Mouse (Mus musculus): ENCODE results near the gene Tex2. TPM values are rescaled to one million over a fixed set of nuclear protein-coding genes. Genes with fewer than 3 reads are reported as not detected.

Tex2 gene
- polyA plus RNA-seq, 1 experiment from 2014 or later, result 11.9 TPM

DNA sequence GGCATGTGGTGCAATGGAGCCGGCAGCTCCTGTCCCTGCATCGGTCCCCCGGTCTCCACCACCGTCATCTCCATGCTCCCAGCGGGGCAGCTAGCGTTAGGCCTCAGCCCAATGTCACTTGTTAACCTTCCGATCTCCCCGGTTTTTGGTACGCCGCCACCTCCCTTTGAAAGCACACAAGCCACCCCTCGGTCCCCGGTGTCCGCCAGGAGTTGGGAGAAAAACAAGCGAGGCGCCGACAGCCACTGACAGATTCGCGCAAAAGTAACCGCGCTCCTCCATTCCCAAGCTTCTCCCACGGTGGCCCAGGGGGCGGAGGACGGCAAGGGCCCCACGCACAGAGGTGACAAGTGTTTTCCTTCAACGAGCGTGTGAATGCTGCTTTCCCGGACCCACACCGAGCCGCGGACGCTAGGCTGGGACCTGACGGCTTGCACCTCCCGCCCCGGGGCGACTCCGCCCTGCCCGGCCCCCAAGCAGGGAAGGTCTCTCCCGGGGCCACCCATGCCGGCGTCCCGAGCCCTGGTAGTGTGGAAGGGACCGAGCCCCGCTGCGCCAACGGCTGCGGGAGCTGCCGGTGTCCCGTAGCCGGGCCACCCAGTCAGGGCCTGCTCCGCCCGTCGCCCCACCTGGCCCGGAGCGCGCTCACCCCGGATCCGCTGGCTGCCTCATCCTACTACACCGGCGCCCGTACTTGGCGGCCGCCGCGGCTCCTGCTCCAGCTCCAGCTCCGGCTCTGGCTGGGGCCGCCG is 838 bp downstream of the Tex2 start:
- Histone ChIP-seq H3K27ac (ENCODE audit: low read depth, low read length) (peak overlapping the region; percentile 58; the same call in 1 of the 2 replicates), H3K4me2 (ENCODE audit: low read length) (peak overlapping the region; percentile 86), H3K4me3 (ENCODE audit: low read depth, low read length) (peak overlapping the region; percentile 95), H3K36me3 (ENCODE audit: control insufficient read depth, insufficient read depth, low read length) (no peaks in the 10 kb centered on the region), H3K9me3 (replicated peaks; ENCODE audit: control insufficient read depth, low read length) (no peaks in the 10 kb centered on the region), H3K4me1 (ENCODE audit: control insufficient read depth, insufficient read depth, low read length) (peaks cover 11% of the 10 kb centered on the region), H3K27me3 (replicated peaks; ENCODE audit: control insufficient read depth, insufficient read depth, low read length) (no peaks in the 10 kb centered on the region), H3K9ac (ENCODE audit: low read length) (peak overlapping the region; percentile 82)
- DNase-seq (ENCODE audit: low spot score), result peak; percentile 42
- ATAC-seq, result no peak
- WGBS, result under 1% methylated on average over 64 of the region's 67 CpGs

DNA sequence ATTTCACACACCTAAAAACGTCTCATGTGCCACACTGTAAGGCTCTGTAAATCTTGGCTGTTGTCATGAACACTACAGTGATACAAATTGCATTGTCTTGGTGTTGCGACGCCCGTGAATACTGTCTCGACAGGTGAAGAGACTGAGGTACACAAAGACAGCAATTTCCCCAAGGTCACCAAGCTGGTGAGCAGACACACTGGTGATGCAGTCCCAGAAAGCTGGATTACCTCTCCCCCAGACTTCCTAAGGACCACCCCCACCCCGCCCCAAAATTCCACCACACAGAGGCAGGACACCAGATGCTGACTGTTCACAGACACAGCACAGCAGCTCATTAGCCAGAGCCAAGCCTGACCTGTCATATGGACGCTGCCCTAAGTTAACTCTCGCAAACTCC is 3.5 kb downstream of the Tex2 start:
- peaks cover 16% of the 10 kb centered on the region for H3K4me1 ChIP-seq (ENCODE audit: control insufficient read depth, insufficient read depth, low read length)
- H3K4me3 ChIP-seq (ENCODE audit: low read depth, low read length), result no peak overlapping the region
- no peaks in the 10 kb centered on the region for H3K9me3 ChIP-seq (replicated peaks; ENCODE audit: control insufficient read depth, low read length)
- no peak overlapping the region for H3K9ac ChIP-seq (ENCODE audit: low read length)
- no peaks in the 10 kb centered on the region for H3K27me3 ChIP-seq (replicated peaks; ENCODE audit: control insufficient read depth, insufficient read depth, low read length)
- no peak overlapping the region for H3K27ac ChIP-seq (ENCODE audit: low read depth, low read length)
- ATAC-seq (no peak), DNase-seq (ENCODE audit: low spot score) (no peak)
- no peak overlapping the region for H3K4me2 ChIP-seq (ENCODE audit: low read length)
- 80% methylated on average over 8 of the region's 8 CpGs for WGBS
- H3K36me3 ChIP-seq (ENCODE audit: control insufficient read depth, insufficient read depth, low read length), result no peaks in the 10 kb centered on the region

DNA sequence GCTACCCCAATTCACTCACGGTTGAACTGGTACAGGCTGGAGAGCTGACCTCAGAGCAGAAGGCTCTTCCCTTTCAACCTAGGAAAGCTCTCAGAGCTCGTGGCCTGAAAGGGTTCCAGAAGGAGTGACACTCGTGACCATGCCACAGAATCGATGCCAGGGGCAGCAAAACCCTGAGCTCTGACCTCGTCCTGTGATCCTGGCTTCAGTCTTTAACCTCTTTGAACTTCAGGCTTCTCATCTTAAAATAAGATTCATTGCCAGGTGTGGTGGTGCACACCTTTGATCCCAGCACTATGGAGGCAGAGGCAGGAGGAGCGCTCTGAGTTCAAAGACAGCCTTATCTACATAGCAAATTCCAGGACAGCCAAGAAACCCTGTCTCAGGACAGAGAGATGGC is 5.9 kb downstream of the Tex2 start:
- Histone ChIP-seq H3K36me3 (ENCODE audit: control insufficient read depth, insufficient read depth, low read length) (no peaks in the 10 kb centered on the region), H3K4me1 (ENCODE audit: control insufficient read depth, insufficient read depth, low read length) (peaks cover 11% of the 10 kb centered on the region), H3K27ac (ENCODE audit: low read depth, low read length) (no peak overlapping the region), H3K9me3 (replicated peaks; ENCODE audit: control insufficient read depth, low read length) (no peaks in the 10 kb centered on the region), H3K4me2 (ENCODE audit: low read length) (no peak overlapping the region), H3K27me3 (replicated peaks; ENCODE audit: control insufficient read depth, insufficient read depth, low read length) (no peaks in the 10 kb centered on the region), H3K4me3 (ENCODE audit: low read depth, low read length) (no peak overlapping the region), H3K9ac (ENCODE audit: low read length) (no peak overlapping the region)
- DNase-seq (ENCODE audit: low spot score) (no peak), ATAC-seq (no peak)
- 58% methylated on average over 6 of the region's 6 CpGs for WGBS

DNA sequence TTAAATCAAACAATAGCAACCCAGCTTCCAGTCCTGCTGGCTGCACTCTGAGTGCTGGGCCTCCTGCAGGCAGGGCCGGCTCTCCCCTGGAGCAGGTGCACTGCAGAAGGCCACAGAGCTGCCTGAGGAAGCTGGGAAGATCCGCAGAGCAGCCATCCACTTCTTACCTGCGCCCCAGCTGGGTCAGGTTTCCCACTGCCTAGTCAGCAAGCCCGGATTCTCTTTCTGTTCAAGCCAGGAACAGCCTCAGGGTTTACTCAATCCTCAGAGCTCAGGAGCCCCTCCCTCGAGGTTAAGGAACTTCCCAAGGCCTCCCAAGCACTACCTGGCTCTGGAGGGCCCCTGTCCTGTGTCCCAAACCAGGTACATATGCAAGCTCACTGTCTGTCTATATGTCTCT is 7.2 kb downstream of the Tex2 start:
- H3K4me1 ChIP-seq (ENCODE audit: control insufficient read depth, insufficient read depth, low read length), result peaks cover 5% of the 10 kb centered on the region; the same call in 1 of the 2 replicates
- no peak for ATAC-seq
- no peak overlapping the region for H3K9ac ChIP-seq (ENCODE audit: low read length)
- no peaks in the 10 kb centered on the region for H3K36me3 ChIP-seq (ENCODE audit: control insufficient read depth, insufficient read depth, low read length)
- no peak overlapping the region for H3K4me3 ChIP-seq (ENCODE audit: low read depth, low read length)
- no peaks in the 10 kb centered on the region for H3K9me3 ChIP-seq (replicated peaks; ENCODE audit: control insufficient read depth, low read length)
- no peak overlapping the region for H3K4me2 ChIP-seq (ENCODE audit: low read length)
- 45% methylated on average over 5 of the region's 5 CpGs for WGBS
- no peaks in the 10 kb centered on the region for H3K27me3 ChIP-seq (replicated peaks; ENCODE audit: control insufficient read depth, insufficient read depth, low read length)
- DNase-seq (ENCODE audit: low spot score), result no peak
- H3K27ac ChIP-seq (ENCODE audit: low read depth, low read length), result no peak overlapping the region

DNA sequence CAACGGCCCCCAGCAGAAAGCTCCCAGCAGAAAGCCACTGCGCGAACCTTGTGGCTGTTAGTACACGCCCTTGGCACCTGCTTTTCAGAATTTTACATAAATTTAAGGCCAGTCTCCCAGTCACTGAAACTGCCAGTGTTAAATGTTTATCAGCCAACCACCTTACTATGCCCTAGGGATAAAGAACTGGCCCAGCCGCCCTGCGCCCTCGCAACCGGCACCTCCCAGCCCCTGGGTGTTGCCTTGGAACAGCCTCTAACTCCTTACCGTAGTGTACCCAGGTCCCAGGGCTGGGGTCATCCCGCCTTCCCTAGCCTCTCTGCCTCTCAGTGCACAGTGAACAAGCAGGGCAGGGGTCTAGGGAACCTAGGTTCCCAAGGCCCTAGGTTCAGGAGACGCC is 10.0 kb downstream of the Tex2 start:
- no peaks in the 10 kb centered on the region for H3K9me3 ChIP-seq (replicated peaks; ENCODE audit: control insufficient read depth, low read length)
- no peaks in the 10 kb centered on the region for H3K36me3 ChIP-seq (ENCODE audit: control insufficient read depth, insufficient read depth, low read length)
- no peak for DNase-seq (ENCODE audit: low spot score)
- 93% methylated on average over 11 of the region's 11 CpGs for WGBS
- H3K4me3 ChIP-seq (ENCODE audit: low read depth, low read length), result no peak overlapping the region
- H3K27me3 ChIP-seq (replicated peaks; ENCODE audit: control insufficient read depth, insufficient read depth, low read length), result no peaks in the 10 kb centered on the region
- H3K9ac ChIP-seq (ENCODE audit: low read length), result no peak overlapping the region
- no peak overlapping the region for H3K27ac ChIP-seq (ENCODE audit: low read depth, low read length)
- H3K4me1 ChIP-seq (ENCODE audit: control insufficient read depth, insufficient read depth, low read length), result peaks cover 5% of the 10 kb centered on the region; the same call in 1 of the 2 replicates
- no peak overlapping the region for H3K4me2 ChIP-seq (ENCODE audit: low read length)
- ATAC-seq, result no peak

DNA sequence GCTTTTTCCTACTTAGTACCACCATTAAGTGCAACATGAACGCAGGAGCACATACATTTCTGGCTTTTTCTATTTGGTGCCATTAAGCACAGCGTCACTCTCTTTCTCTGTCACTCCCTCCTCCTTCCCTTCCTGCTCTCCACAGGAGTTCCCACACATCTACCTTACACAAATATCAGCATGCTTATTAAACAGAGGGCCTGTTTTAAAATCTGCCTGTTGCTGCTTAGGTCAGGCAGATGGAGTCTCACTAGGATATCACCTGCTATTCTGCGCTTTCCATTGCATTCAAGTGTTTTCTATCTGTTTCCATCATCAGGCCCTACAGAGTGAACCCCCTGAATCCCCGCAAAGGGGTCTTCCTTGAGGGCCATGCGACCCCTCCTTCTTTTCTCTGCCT is 13.1 kb downstream of the Tex2 start:
- H3K4me1 ChIP-seq (ENCODE audit: control insufficient read depth, insufficient read depth, low read length), result no peaks in the 10 kb centered on the region
- H3K27me3 ChIP-seq (replicated peaks; ENCODE audit: control insufficient read depth, insufficient read depth, low read length), result no peaks in the 10 kb centered on the region
- H3K27ac ChIP-seq (ENCODE audit: low read depth, low read length), result no peak overlapping the region
- H3K4me3 ChIP-seq (ENCODE audit: low read depth, low read length), result no peak overlapping the region
- ATAC-seq (no peak), DNase-seq (ENCODE audit: low spot score) (no peak)
- WGBS, result 82% methylated on average over 5 of the region's 5 CpGs
- no peak overlapping the region for H3K4me2 ChIP-seq (ENCODE audit: low read length)
- no peaks in the 10 kb centered on the region for H3K9me3 ChIP-seq (replicated peaks; ENCODE audit: control insufficient read depth, low read length)
- H3K9ac ChIP-seq (ENCODE audit: low read length), result no peak overlapping the region
- H3K36me3 ChIP-seq (ENCODE audit: control insufficient read depth, insufficient read depth, low read length), result no peaks in the 10 kb centered on the region

DNA sequence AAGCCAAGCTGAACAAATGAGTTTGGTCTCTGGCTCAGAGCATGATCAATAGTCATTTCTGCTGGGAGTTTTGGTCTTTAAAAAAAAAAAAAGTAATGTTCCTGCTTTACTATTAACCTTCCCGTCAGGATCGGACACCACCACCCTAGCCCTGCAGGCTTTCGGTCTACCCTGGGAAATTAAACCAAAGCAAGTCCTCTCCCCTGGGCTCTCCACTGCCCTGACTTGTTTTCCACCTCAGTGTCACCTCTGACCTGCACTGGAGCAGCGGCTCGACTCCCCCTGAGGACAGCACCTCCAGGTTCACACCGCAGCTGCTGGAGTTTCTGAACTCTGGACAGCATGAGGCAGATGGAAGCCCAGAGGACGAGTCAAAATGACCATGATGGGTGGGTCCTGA is 13.9 kb downstream of the Tex2 start:
- ATAC-seq (no peak), DNase-seq (ENCODE audit: low spot score) (no peak)
- Histone ChIP-seq H3K4me2 (ENCODE audit: low read length) (no peak overlapping the region), H3K4me1 (ENCODE audit: control insufficient read depth, insufficient read depth, low read length) (no peaks in the 10 kb centered on the region), H3K36me3 (ENCODE audit: control insufficient read depth, insufficient read depth, low read length) (no peaks in the 10 kb centered on the region), H3K9ac (ENCODE audit: low read length) (no peak overlapping the region), H3K27me3 (replicated peaks; ENCODE audit: control insufficient read depth, insufficient read depth, low read length) (no peaks in the 10 kb centered on the region), H3K27ac (ENCODE audit: low read depth, low read length) (no peak overlapping the region), H3K9me3 (replicated peaks; ENCODE audit: control insufficient read depth, low read length) (no peaks in the 10 kb centered on the region), H3K4me3 (ENCODE audit: low read depth, low read length) (no peak overlapping the region)
- 88% methylated on average over 7 of the region's 7 CpGs for WGBS

DNA sequence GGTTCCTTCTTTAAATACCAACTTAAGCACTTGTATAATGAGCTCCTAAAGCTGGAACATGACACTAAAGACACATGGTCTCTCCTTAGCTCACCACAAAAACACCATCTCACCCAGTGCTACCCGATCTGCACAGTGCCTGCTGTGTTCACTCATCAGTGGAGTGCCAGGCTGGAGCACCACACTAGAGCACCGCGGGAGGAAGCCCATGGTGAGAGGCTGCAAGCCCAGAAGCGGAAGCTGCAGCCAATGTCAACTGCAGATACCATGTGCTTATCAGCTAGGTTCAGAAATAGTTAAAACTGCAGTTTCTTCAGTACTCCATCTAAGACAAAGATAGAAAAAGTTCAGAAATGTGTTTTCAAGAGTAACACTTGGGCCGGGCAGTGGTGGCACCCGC is 14.9 kb downstream of the Tex2 start:
- DNase-seq (ENCODE audit: low spot score) (no peak), ATAC-seq (no peak)
- no peak overlapping the region for H3K27ac ChIP-seq (ENCODE audit: low read depth, low read length)
- no peak overlapping the region for H3K4me3 ChIP-seq (ENCODE audit: low read depth, low read length)
- H3K9me3 ChIP-seq (replicated peaks; ENCODE audit: control insufficient read depth, low read length), result no peaks in the 10 kb centered on the region
- no peak overlapping the region for H3K4me2 ChIP-seq (ENCODE audit: low read length)
- H3K4me1 ChIP-seq (ENCODE audit: control insufficient read depth, insufficient read depth, low read length), result no peaks in the 10 kb centered on the region
- H3K36me3 ChIP-seq (ENCODE audit: control insufficient read depth, insufficient read depth, low read length), result no peaks in the 10 kb centered on the region
- H3K27me3 ChIP-seq (replicated peaks; ENCODE audit: control insufficient read depth, insufficient read depth, low read length), result no peaks in the 10 kb centered on the region
- H3K9ac ChIP-seq (ENCODE audit: low read length), result no peak overlapping the region
- 85% methylated on average over 6 of the region's 6 CpGs for WGBS

DNA sequence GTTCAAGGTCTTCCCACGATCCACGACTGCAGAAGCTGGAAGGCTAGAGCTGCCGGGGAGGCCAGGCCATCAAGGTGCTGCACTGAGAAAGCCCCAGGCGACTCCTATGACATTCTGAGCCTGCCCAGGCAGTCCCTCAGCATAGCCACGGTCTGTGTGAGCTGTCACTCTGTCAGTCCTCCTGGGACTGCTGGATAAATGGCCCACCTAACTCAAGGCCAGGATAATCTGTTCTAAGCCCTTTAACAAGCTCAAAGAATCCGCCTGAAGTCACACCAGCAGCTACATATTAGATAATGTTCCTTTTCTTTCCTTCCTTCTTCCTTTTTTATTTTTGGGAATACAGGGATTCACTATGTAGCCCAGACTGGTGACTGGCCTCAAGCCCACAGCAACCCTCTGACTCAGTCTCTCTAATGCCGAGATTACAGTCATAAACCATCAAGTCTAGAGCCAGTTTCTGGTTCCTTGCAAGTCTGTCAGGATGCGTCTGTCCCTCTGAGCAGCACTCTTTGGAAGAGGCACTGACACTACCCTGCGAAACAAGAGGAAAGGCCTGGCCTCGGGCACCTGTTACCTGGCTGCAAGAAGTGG is 15.4 kb downstream of the Tex2 start:
- no peaks in the 10 kb centered on the region for H3K36me3 ChIP-seq (ENCODE audit: control insufficient read depth, insufficient read depth, low read length)
- DNase-seq (ENCODE audit: low spot score) (no peak), ATAC-seq (no peak)
- no peak overlapping the region for H3K9ac ChIP-seq (ENCODE audit: low read length)
- no peaks in the 10 kb centered on the region for H3K27me3 ChIP-seq (replicated peaks; ENCODE audit: control insufficient read depth, insufficient read depth, low read length)
- H3K4me3 ChIP-seq (ENCODE audit: low read depth, low read length), result no peak overlapping the region
- WGBS, result 79% methylated on average over 10 of the region's 10 CpGs
- H3K4me2 ChIP-seq (ENCODE audit: low read length), result no peak overlapping the region
- no peak overlapping the region for H3K27ac ChIP-seq (ENCODE audit: low read depth, low read length)
- H3K4me1 ChIP-seq (ENCODE audit: control insufficient read depth, insufficient read depth, low read length), result no peaks in the 10 kb centered on the region
- no peaks in the 10 kb centered on the region for H3K9me3 ChIP-seq (replicated peaks; ENCODE audit: control insufficient read depth, low read length)
